Mouse (Mus musculus): ENCODE measurements around the gene Galntl6.

Galntl6 gene

DNA sequence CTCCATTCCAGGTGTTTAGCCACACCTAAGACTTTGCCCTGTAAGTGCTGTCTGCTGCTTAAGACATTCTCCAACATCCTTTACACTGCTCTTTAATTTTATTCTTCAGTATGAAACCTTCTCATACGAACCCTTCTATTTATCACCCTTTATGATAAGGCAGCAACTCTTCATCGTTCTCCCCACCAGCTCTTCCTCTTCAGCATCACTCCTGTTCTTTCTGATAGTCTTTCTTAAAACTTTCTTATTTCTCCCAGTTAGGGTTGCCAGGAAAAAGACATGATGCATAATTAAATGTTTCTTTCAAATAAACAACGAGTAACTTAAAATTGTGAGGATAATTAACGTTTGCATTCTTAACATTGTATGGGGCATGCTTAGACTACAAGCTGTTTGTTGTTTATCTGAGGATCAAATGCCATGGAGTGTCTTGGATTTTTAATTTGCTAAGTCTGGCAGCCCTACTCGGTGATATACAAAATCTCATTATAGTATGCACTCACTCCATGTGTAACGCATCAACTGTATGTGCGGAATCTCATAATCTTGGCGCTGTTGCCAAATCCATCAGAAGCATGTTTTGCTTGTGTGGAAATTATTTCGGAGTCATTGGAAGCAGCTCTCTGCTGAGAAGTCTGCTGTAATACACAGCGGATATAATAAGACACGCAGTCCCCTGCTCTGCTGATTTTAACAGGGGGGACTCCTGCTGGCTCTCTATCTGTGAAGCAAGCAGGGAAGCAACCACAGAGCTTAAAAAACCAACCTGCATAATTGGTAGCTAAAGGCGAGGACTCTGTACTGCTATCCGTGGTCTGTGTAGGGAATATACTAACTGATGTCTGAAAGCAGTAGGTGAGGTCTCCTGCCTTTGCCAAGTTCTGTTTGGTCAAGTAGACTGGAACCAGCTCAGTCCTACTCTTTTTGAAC lies 1069.7 kb downstream of the Galntl6 start:
- no peak for DNase-seq (ENCODE audit: low spot score in 2 of 2)

DNA sequence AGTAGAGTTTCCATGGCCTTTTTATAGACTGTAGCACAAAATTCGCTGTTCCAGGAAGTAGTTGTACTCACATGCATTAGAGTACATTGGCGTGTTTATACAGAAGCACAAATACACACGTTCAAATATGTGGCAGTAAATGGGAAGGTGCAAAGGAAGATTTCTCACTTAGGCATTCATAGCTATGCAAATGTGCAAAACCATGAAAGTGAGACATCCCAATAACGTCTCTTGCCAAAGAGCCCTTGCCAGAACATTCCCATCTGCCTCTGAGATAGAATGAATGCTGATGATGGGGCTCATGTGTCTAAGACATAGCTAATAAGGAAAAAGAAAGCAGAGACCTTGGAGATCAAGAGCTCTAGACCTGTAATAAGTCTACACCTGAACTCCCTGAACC lies 1071.0 kb downstream of the Galntl6 start:
- no peak for DNase-seq (ENCODE audit: low spot score in 2 of 2)

DNA sequence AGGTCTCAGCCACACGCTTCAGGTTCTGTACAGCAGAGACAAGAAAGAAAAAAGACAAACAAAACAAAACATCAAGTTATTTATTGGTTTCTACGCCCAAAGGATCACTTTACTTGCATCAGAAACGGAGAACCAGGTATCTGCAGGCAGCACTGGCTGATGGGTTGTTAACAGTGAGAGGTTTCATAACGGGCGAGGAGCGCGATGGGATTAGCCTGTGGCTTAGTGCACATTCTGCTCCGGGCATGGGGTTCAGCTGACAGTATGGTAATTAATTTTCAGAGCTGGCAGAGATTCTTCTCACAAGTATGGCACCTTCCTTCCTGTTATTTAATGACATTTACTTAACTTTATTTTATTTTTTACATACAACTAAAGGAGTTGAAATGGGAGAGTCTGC lies 1075.1 kb downstream of the Galntl6 start:
- no peak for DNase-seq (ENCODE audit: low spot score in 2 of 2)

DNA sequence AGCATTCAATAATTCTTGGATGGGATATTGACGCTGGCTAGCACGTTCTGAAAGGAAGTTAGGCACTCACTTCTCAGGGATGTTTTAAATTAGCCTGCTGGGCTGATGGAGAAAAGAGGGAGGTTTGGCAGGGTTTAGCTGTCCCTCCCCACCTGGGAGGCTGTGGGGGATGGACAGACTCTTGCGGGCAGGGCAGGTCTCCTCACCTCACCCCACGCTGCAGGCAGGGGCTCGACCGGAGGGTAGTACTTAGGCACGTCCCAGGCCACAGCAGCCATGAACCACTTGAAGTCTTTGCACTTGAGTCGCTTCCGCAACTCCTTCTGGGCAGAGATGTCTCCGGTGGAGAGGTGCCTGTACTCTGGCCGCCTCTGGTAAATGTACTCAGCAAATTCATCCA lies 1075.5 kb downstream of the Galntl6 start:
- DNase-seq (ENCODE audit: low spot score in 2 of 2) = no peak

DNA sequence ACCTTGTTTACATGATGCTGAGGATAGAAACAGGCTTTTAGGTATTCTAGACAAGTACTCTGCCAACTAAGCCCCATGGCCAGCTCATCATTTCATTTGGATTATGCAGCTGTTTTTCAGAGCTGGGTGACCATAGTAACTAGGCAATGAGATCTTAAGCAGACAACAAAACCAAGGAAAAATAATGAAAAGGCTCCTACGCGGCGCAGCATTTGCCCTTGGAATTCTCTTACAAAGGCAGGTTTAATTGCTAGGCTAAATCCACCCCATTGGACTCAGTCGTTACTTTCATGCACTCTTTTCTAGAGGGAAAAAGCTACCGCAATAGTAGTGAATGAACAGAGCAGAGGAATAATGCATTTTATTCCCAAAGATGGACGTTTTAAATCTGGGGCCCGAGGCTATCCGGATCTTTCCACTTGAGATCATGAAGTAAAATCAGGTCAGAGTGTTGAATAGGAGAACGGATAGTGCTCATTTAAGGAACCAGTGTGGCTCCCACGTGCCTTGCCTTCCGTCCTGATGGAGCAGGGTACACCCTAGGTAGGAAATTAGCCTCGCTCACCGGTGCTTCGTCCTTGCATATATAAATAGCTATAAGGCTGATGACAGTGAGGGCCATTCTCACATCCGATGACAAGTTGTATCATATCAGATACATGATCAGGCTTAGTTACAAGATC lies 1076.1 kb downstream of the Galntl6 start:
- DNase-seq (ENCODE audit: low spot score in 2 of 2) = no peak

DNA sequence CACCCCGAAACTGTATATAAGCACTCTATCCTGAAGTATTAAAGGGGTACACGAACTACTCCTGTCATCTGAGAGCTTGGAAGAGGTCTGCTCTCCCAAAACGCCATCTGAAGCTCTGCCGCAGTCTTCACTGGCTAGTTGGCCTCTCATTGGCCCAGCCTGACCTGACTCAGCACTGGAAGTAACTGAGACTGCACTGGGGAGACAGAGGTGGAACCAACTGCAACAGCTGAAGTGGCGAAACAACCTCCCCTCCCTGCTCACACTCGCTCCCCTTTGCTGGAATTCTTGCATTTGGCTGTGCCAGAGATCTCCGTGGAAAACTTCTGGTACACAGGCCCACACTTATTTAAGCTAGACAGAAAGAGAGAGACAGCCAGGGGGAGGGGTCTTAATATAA lies 1089.3 kb downstream of the Galntl6 start:
- no peak for DNase-seq (ENCODE audit: low spot score in 2 of 2)

DNA sequence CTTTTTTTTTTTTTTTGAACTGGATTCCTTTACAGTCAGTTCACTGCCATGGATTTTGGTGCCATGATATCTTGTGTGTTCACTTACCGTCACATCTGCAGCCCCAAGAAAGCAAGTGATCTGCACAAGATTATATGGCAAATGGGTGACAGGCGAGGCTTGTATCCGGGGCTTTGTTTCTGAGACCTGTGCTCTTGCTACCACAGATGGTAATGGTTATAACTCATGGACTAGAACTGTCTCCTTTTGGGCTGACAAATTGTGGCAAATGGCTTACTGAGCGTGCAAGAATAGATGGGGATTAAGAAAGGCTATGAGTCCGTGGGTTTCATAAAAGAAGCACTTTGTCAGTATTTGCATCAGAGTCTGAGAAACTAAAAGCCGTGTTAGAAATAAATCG lies 1096.4 kb downstream of the Galntl6 start:
- DNase-seq (ENCODE audit: low spot score in 2 of 2) = no peak

DNA sequence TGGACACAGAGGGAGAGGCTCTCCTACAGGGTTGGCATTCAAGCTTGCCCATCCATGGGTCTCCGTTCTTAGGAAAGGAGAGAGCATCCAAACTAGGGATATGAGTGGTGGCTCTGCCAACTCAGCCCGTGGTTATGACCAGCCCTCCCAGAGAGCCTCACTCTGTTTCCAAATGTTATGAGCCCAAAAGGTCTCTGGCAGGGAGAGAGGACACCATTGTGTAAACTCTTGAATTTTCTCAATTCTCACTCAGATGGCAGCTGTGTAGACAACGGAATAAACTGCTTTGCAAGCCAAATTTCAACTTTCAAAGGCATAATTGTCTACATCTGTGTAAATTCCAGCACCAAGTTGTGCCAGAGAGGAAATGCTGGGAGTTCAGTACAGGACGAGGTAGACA lies 1105.4 kb downstream of the Galntl6 start:
- no peak for DNase-seq (ENCODE audit: low spot score in 2 of 2)

DNA sequence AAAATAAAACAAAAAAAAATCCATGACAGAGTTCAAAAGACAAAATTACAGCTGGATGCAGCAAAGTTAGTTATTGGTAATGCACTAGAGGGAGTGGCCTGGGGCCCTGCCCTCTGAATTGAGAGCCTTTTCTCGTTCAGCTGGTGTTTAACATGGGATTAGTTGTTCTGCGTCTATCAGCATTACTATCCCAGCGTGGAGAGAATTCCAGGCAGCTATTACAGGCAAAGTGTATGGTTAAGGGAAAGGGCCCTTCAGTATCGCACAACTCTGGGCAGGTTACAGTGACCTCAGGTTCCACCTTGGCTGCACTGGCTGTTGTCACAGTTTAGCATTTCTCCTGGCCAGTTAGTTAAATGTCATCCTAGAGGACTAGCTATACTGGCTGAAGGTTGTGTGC lies 1107.3 kb downstream of the Galntl6 start:
- DNase-seq (ENCODE audit: low spot score in 2 of 2) = no peak

DNA sequence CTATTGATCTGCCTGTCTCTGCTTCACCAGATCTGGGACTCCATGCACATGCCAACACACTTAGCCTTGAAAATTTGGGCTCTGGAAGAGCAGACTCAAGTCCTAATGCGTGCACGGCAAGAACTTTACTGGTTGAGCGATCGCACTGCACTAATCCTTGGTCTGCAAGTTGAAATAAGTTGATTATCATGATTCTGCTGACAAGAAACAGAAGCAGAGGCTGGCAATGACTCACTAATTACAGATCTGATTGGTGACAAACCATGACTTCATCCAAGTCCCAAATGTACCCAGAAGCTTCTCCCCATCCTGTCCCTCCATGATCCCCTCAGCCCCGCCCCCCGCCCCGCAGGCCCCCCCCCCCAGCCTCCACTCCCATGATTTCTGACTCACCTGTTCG lies 1108.6 kb downstream of the Galntl6 start:
- no peak for DNase-seq (ENCODE audit: low spot score in 2 of 2)

DNA sequence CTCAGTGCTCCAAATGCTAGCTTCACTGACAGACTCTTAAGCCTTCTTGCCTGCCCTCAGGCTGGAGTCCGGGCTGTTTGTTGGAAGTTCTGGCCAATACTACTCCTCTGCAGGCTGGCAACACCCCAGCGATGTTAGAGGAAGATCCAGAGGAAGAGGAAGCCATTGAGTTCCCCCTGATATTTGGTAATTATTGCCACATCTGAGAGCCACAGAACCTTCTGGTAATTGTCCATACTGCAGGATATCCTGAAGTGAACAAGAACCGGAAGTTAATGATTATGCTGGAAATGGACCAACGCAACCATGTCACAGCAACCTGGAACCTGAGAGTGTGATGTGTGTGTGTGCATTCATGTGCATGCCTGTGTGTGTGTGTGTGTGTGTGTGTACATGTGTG lies 1111.2 kb downstream of the Galntl6 start:
- no peak for DNase-seq (ENCODE audit: low spot score in 2 of 2)

DNA sequence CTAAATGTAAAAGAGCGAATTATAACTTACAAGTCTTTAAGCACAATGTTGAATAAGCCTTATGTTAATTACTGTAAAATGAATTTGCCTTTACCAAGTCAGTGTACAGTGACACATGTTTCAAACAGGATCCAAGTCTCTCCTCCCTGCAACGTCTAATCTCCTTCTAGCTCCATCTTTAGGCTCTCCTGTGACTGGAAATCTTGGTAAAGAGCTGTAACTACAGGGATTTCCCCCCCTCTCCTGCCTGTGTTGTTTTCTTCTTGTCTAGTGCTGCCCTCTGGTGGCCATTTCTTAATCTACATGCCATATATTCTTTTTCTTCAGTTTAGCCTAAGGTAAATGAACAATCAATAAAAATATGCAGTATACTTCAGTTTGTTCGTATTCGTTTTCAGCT lies 1112.1 kb downstream of the Galntl6 start:
- DNase-seq (ENCODE audit: low spot score in 2 of 2) = peak in 1 of 2 experiments; percentile 41

DNA sequence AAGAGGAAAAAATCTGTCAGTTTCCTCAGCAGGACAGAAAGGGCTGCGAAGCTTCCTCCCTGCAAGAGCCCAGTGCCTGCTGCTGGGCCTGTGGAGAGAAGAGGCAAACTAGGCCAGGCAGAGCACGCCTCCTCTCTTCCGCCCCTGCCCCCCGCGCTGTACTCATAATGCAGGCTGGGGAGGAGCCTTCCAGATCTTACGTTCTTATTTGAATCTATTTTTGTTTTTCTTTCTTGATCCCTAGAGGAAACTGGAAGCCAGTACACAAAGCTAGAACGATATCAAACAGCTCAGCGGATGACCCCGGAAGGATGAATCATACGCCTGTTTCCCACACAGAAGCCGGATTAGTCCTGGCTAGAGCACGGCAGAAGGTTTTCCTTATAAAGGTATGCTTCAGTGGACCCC lies 1112.6 kb downstream of the Galntl6 start:
- DNase-seq (ENCODE audit: low spot score in 2 of 2) = no peak

DNA sequence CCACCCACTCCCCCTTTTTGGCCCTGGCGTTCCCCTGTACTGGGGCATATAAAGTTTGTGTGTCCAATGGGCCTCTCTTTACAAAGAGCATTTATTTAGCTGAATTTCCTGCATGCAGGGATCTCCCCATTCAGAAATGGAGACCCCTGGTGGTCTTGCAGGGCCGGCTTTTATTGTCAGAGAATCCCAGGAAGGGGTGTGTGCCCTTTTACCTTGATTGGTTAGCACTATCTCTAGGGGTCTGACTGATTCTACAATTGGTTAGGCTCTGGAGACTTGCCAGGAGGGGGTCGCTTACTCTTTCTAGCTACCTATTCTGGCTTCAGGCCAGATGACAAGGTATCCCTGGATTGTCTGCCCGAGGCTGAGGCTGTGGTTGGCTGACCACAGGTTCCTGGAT lies 1119.0 kb downstream of the Galntl6 start:
- DNase-seq (ENCODE audit: low spot score in 2 of 2) = no peak

DNA sequence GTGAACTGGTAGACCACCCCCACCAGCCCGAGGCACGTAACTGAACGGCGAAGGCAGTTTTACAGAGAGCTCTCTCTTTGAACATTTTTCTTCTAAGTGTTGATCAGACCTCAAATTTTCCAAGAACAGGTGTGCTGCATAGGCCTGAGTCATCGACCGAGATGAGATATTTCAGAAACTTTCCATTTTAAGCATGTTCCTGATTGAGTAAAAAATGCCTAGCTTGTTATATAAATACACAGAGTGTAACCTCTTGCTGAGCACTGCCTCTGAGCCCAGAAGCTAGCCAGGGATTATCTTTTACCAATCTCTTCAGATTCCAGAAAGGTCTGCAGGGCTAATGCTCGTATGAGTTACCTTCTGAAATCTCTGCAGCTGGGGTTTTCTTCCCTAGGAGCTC lies 1120.2 kb downstream of the Galntl6 start:
- no peak for DNase-seq (ENCODE audit: low spot score in 2 of 2)

DNA sequence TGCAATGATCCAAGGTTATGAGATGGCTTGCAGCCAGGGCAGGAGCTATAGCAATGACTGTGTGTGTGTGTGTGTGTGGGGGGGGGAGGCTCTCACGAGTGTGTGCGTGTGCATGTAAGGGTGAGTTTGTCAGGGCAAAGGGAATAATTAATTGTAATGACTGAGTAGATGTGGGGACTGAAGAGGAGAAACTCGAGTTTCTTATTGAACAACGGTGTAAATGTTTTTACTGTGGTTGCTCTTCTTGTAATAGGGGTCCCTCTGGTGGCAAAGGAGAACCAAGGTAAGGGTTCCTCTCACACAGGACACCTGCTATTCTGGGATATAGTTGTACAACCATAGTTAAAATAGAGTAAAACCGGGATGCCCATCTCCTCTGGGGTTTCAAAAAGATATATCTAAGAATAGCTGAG lies 1121.1 kb downstream of the Galntl6 start:
- DNase-seq (ENCODE audit: low spot score in 2 of 2) = no peak

DNA sequence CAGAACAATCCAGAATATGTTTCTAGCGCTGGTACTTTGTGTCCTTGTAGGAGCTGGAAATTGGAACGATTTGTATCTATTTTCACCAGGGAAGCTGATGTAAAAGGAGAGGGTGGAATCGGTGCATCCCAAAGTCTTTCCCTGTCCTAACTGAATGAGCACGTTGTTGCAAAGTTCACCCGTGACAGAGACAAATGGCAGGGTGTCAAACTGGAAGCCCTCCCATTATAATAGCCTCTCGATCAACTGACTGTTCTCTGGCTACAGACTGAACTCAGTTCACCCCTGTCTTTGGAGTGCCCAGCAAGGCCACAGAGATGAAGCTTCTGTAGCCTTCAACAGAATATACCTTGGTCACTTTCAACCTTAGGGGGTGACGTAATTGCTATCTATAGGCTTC lies 1132.9 kb downstream of the Galntl6 start:
- no peak for DNase-seq (ENCODE audit: low spot score in 2 of 2)

DNA sequence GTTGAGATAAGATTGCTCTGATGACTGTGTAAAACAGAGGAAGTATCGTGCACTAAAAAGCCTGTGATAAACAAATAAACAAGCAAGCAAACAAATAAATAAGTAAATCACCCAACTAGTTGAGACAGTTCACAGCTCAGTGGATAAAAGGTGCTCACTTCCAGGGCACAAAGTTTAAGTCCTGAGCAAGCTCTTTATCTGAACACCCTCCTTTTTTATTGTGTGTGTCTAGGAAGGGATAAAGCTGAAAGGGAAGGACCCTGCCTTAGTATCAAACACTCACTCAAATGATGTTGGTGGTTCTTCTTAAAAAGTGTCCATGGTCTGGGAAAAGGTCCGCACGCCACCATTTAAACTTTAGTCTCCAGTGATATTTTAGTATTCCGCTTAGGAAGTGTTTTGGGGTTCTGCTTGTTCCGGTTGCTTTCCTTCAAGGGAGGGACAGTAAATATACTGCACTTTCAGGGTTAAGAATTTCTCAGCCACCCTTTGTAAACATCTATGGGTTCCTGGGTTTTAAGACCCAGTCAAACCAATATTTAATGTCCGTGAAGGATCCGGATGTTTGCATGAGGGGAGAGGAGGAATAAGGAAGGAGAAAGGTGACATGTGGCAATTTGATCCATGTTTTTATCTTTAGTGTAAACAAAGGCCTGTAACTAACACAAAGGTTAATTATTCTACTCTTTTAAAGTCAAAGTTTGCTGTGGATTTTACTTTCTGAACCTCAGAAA lies 1134.3 kb downstream of the Galntl6 start:
- DNase-seq (ENCODE audit: low spot score in 2 of 2) = no peak

DNA sequence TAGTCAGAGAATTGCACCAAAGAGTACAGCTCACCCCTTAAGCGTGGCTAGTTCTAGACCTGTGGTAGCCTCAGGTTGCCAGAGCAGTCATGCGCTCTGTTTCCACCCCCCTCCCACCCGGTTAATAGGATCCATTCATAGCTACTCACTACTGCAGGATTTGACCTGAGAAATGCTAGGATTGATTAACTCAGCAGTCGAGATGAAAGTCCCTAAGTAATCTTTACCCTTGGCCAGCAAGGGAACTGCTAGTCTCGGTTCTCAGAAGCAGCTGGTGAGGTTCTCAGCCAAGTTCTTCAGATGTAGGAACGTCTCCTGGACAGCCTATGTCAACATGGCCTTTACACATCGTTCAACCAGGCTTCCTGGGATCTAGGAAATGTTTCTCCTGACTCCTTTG lies 1135.7 kb downstream of the Galntl6 start:
- no peak for DNase-seq (ENCODE audit: low spot score in 2 of 2)

DNA sequence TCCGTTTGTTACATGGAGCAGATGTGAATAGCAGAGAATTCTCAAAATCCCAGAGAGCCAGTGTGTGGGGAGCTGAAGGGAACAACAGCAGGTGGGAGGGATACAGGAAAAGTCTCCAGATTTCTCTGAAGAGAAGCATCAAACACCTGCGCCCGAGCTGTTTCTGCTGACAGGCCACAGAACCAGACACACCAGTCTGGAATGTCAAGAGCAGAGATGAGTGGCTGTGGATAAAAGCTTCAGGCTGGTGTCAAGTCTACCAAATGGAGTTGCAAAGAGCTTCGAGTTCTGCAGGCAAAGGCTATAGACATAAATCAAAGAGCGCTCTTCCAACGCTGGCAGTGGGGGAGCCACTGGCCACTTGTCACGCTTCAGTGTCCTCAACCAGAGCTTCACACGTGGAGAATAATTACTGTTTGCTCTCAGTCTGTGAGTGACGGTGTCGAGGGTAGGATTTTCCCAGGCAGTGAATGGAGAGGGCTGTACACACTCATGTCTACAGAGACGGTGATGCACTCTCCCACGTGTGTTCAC lies 1139.6 kb downstream of the Galntl6 start:
- no peak for DNase-seq (ENCODE audit: low spot score in 2 of 2)

DNA sequence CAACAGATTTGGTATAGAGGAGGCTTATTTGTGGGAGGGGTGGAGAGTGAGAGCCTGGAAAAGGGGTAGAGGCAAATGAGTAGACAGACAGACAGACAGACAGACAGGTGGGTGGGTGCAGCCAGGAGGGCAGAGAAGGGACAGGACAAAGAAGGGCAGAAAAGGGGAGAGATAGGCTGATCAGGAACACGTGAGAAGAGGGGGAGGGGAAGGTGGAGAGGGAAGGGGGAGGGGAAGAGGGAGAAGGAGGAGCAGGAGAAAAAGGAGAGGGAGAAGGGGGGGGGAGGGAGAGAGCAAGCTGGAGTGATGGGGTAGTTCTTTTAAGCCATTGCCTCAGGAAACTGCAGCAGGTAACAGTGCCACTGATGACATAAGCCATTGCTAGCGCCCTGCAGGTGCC lies 1144.9 kb downstream of the Galntl6 start:
- DNase-seq (ENCODE audit: low spot score in 2 of 2) = no peak

DNA sequence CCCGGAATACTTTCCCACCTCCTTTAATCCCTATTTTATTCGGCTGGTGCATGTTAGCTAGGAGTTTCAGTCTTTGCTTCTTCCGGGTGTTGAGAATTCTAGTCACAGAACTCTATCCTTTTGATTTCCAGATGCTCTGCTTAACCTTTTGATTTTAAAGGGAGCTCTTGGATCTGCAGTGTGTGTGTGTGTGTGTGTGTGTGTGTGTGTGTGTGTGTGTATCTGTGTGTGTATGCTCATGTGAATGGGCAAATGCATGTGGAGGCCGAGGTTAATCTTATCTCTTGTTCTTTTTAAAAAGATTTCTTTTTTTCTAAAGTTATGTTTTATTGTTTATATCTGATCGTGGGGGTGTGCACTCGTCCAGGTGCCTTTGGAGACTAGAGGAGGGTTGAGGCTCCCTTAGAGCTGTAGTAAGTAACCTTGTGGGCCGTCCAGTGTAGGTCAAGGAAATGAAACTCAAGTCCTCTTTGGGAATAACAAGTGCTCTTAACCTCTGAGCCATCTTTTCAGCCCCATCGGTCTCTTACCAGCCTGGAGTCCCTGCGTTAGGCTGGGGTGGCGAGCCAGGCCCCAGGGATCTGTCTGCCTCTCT lies 1145.9 kb downstream of the Galntl6 start:
- no peak for DNase-seq (ENCODE audit: low spot score in 2 of 2)
